Mouse (Mus musculus) liver, adult 2 months (tissue): Measurements from ENCODE around the gene Rhbg.

ENCODE experiments used
- CTCF ChIP-seq: fragments of 200-500 bp; IDR thresholded peaks from 2 replicates; pipeline ENCODE4 v1.5.1; 2011; ENCODE audit warnings: low read depth, low read length, control low read depth
- POLR2A ChIP-seq: fragments of 200-500 bp; IDR thresholded peaks from 2 replicates; pipeline ENCODE4 v1.6.1; 2011; ENCODE audit warnings: low read length, control low read depth; ENCODE audit not compliant: insufficient read depth; ENCODE audit errors: extremely low read depth

- TF ChIP-seq POLR2A (no peak), CTCF (no peak)
Observed at GRCm38 (mm10) chr3:88206901-88207371, 47.6 kb downstream of the Rhbg start.
